Mouse (Mus musculus): ENCODE measurements around the gene Myo5a. TPM values are rescaled to one million over a fixed set of nuclear protein-coding genes. Genes with fewer than 3 reads are reported as not detected.

The Myo5a gene
- polyA plus RNA-seq, 1 experiment from 2014 or later: 1.4 TPM

Other genes with a start within 250 kb of the Myo5a start
- gene Onecut1, start 209.1 kb upstream of the Myo5a start, polyA plus RNA-seq (2015; fragmentation: Nextera tagmentation; extraction: Ambion mirVana): 1.2 and 1.6 TPM in 2 replicates
- gene Fam214a, start 118.1 kb upstream of the Myo5a start, polyA plus RNA-seq (2015; fragmentation: Nextera tagmentation; extraction: Ambion mirVana): 1.4 and 1.6 TPM in 2 replicates
- 196 and 229 TPM in 2 replicates for gene Arpp19, start 33.4 kb upstream of the Myo5a start, polyA plus RNA-seq (2015; fragmentation: Nextera tagmentation; extraction: Ambion mirVana)
- 0.07 and 0.32 TPM in 2 replicates for gene Myo5c, start 161.0 kb downstream of the Myo5a start, polyA plus RNA-seq (2015; fragmentation: Nextera tagmentation; extraction: Ambion mirVana)
- 1.8 and 2.2 TPM in 2 replicates for gene Gnb5, start 235.3 kb downstream of the Myo5a start, polyA plus RNA-seq (2015; fragmentation: Nextera tagmentation; extraction: Ambion mirVana)